Mouse (Mus musculus) kidney, adult 2 months (tissue): ENCODE measurements at regions not wholly inside any gene's neighbourhood (a gene's known extent, or its start where the extent isn't known, plus 50 kb on each side); places are given as distances from the start of the nearest gene placed in this dataset.
A peak's percentile ranks its signal among the peaks of the same experiment; 100 is the strongest.

Source experiments
- DNase-seq: peaks from one replicate; pipeline ENCODE4 v3.0.0; 2021
- H3K27ac ChIP-seq: fragments of 200-500 bp; 2 replicates; pipeline ENCODE4 v1.5.1; 2012; ENCODE audit warnings: low read depth, low read length, control low read depth, inconsistent platforms; ENCODE audit not compliant: insufficient read depth
- H3K27me3 ChIP-seq: fragments of 200-500 bp; replicated peaks from 2 replicates; pipeline ENCODE4 v1.6.1; 2012; ENCODE audit warnings: mild to moderate bottlenecking, moderate library complexity, low read length, inconsistent platforms; ENCODE audit not compliant: control insufficient read depth, insufficient read depth
- H3K36me3 ChIP-seq: fragments of 200-500 bp; 2 replicates; pipeline ENCODE4 v1.6.1; 2012; ENCODE audit warnings: mild to moderate bottlenecking, moderate library complexity, low read length, inconsistent platforms; ENCODE audit not compliant: control insufficient read depth, insufficient read depth
- H3K4me1 ChIP-seq: fragments of 200-500 bp; 2 replicates; pipeline ENCODE4 v1.6.1; 2011; ENCODE audit warnings: low read length; ENCODE audit not compliant: control insufficient read depth, insufficient read depth
- H3K4me3 ChIP-seq: fragments of 200-500 bp; 2 replicates; pipeline ENCODE4 v1.5.1; 2011; ENCODE audit warnings: mild to moderate bottlenecking, low read depth, low read length, control low read depth; ENCODE audit not compliant: insufficient read depth
- CTCF ChIP-seq: fragments of 200-500 bp; conservative IDR thresholded peaks from 2 replicates; pipeline ENCODE4 v1.5.1; 2011; ENCODE audit warnings: low read depth, mild to moderate bottlenecking, control low read depth, low read length, moderate library complexity, mixed read lengths; ENCODE audit not compliant: insufficient read depth, insufficient read length
- POLR2A ChIP-seq: fragments of 200-500 bp; IDR thresholded peaks from one replicate; pipeline ENCODE4 v1.6.1; 2011; ENCODE audit warnings: low read depth, low read length, control low read depth
- WGBS: fragments of 180-500 bp; shearing (Covaris S2); methylation state at CpG from one replicate; pipeline ENCODE4 v1.1.7; 2018; 5-methylcytosine and 5-hydroxymethylcytosine counted together

GRCm38 (mm10) chr16:30834561-30834960 is 235.0 kb downstream of the Fam43a start:
- Histone ChIP-seq H3K4me3 (no peak overlapping the region), H3K27ac (no peak overlapping the region), H3K36me3 (no peaks in the 10 kb centered on the region), H3K4me1 (no peaks in the 10 kb centered on the region), H3K27me3 (no peaks in the 10 kb centered on the region)
- 47% methylated on average over 3 of the region's 3 CpGs for WGBS
- DNase-seq = peak; percentile 12
- TF ChIP-seq POLR2A (no peak), CTCF (no peak)

DNA sequence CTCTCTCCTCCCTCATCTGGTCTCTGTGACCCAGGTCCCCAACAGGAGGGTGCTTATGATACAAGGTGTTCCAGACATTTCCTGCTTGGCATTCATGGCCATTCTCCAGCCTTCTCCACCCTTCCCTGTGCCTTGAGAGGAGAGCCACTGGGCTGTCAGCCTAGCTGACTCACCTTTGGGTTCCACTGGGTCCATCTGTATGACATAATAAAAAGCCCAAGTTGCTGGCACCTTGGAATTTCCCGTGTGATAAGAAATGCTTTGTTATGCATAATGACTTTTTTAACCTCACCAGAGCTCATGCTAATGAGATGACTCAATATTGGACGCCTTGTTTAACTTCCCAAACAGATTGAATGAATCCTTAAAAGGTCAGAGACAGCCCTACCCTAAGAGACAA is 236.2 kb downstream of the Fam43a start:
- Histone ChIP-seq H3K27me3 (no peaks in the 10 kb centered on the region), H3K4me1 (no peaks in the 10 kb centered on the region), H3K4me3 (no peak overlapping the region), H3K27ac (no peak overlapping the region), H3K36me3 (no peaks in the 10 kb centered on the region)
- 39% methylated on average over 2 of the region's 2 CpGs for WGBS
- peak; percentile 47 for DNase-seq
- TF ChIP-seq CTCF (no peak), POLR2A (no peak)

GRCm38 (mm10) chr16:30842831-30843230 is 238.4 kb downstream of the Xxylt1 start:
- no peak for DNase-seq
- Histone ChIP-seq H3K27me3 (no peaks in the 10 kb centered on the region), H3K4me1 (no peaks in the 10 kb centered on the region), H3K27ac (no peak overlapping the region), H3K4me3 (no peak overlapping the region), H3K36me3 (no peaks in the 10 kb centered on the region)
- WGBS = 92% methylated on average over 2 of the region's 2 CpGs
- TF ChIP-seq CTCF (no peak), POLR2A (no peak)

DNA sequence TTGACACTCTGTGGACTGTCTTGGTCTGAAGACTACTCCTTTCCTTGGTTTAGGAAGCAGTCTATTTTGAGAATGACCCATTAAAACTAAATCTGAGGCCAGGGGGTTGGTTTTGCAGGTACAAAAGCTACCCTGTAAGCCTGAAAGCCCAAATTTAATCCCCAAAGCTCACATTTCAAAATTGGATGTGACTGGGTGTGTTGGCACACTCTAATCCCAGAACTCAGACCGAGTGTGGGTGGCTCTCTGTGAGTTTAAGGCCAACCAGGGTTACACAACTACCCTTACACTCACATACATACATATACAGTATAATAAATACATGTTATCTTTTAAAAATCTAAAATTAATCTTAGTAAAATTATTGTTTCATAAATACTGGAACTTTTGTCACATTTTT is 228.6 kb downstream of the Xxylt1 start:
- no peak for DNase-seq
- TF ChIP-seq POLR2A = no peak
- TF ChIP-seq CTCF = no peak
- no peak overlapping the region for H3K4me3 ChIP-seq

GRCm38 (mm10) chr16:30854716-30855115 is 226.5 kb downstream of the Xxylt1 start:
- 85% methylated on average over 4 of the region's 4 CpGs for WGBS
- H3K27me3 ChIP-seq = no peaks in the 10 kb centered on the region
- no peak for DNase-seq
- H3K27ac ChIP-seq = no peak overlapping the region
- H3K36me3 ChIP-seq = no peaks in the 10 kb centered on the region
- no peak for TF ChIP-seq CTCF
- no peak for TF ChIP-seq POLR2A
- no peaks in the 10 kb centered on the region for H3K4me1 ChIP-seq
- H3K4me3 ChIP-seq = no peak overlapping the region

More for the DNA sequence above, 228.6 kb downstream of the Xxylt1 start:
- whole genome bisulfite sequencing = 94% methylated on average over 1 of the region's 1 CpGs
- Histone ChIP-seq H3K36me3 (no peaks in the 10 kb centered on the region), H3K27me3 (no peaks in the 10 kb centered on the region), H3K4me1 (no peaks in the 10 kb centered on the region), H3K27ac (no peak overlapping the region)

DNA sequence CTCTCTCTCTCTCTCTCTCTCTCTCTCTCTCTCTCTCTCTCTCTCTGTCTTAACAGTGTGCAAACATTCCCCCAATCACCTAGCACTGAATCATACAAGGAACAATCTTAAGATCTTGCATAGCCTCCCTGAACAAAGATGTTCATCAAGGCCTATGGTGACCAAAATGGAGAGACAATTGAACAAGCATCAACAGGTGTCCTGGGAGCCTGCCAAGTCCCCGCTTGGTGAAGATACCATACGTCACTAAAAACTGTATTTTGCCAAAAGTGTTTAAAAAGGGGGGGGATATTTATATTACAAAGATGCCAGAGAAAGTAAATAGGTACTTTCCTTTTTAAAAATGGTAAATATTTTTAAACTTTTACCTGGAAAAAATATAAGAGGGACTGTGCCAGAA is 223.6 kb downstream of the Xxylt1 start:
- H3K27ac ChIP-seq = no peak overlapping the region
- H3K4me3 ChIP-seq = no peak overlapping the region
- WGBS = 96% methylated on average over 2 of the region's 2 CpGs
- no peak for TF ChIP-seq POLR2A
- no peak for DNase-seq
- H3K27me3 ChIP-seq = no peaks in the 10 kb centered on the region
- no peaks in the 10 kb centered on the region for H3K4me1 ChIP-seq
- no peaks in the 10 kb centered on the region for H3K36me3 ChIP-seq

GRCm38 (mm10) chr16:30869136-30869909 is 211.9 kb downstream of the Xxylt1 start:
- H3K27me3 ChIP-seq = no peaks in the 10 kb centered on the region
- 86% methylated on average over 7 of the region's 7 CpGs for WGBS
- no peak for DNase-seq
- H3K4me1 ChIP-seq = peaks cover 6% of the 10 kb centered on the region; the same call in 1 of the 2 replicates
- H3K4me3 ChIP-seq = no peak overlapping the region
- TF ChIP-seq CTCF (no peak), POLR2A (no peak)
- H3K27ac ChIP-seq = no peak overlapping the region
- no peaks in the 10 kb centered on the region for H3K36me3 ChIP-seq
